Mouse (Mus musculus): ENCODE measurements at regions not wholly inside any gene's neighbourhood (a gene's known extent, or its start where the extent isn't known, plus 50 kb on each side); places are given as distances from the start of the nearest gene placed in this dataset.

- no peak for TF ChIP-seq CTCF (IDR thresholded peaks at IDR 0.05)
- no peak for TF ChIP-seq EP300 (IDR thresholded peaks at IDR 0.05)
Measured at GRCm38 (mm10) chr14:90367256-90367936, 1896.2 kb upstream of the Pcdh20 start.

Data from lung, postnatal 0 days (tissue).